Mouse (Mus musculus) testis, postnatal 14 days (tissue): ENCODE measurements around the gene Kcnq1.

ENCODE experiments used
- DNase-seq: peaks from one replicate; pipeline ENCODE4 v3.0.0; 2021; ENCODE audit warnings: low spot score

Kcnq1 gene

GRCm38 (mm10) chr7:143419585-143420160 lies 313.5 kb downstream of the Kcnq1 start:
- no peak for DNase-seq

GRCm38 (mm10) chr7:143428142-143428813 lies 322.1 kb downstream of the Kcnq1 start:
- no peak for DNase-seq

- DNase-seq = no peak
Observed at GRCm38 (mm10) chr7:143428814-143429499, 322.8 kb downstream of the Kcnq1 start.

- no peak for DNase-seq
Observed at GRCm38 (mm10) chr7:143432631-143433030, 326.5 kb downstream of the Kcnq1 start.

GRCm38 (mm10) chr7:143433331-143433730 lies 327.2 kb downstream of the Kcnq1 start:
- DNase-seq = no peak

- DNase-seq = no peak
Observed at GRCm38 (mm10) chr7:143437231-143437893, 331.2 kb downstream of the Kcnq1 start.

GRCm38 (mm10) chr7:143437894-143438581 lies 331.9 kb downstream of the Kcnq1 start:
- no peak for DNase-seq

GRCm38 (mm10) chr7:143438965-143439364 lies 332.8 kb downstream of the Kcnq1 start:
- no peak for DNase-seq

- DNase-seq = no peak
Observed at GRCm38 (mm10) chr7:143444580-143444954, 338.4 kb downstream of the Kcnq1 start.

GRCm38 (mm10) chr7:143444955-143445648 lies 338.9 kb downstream of the Kcnq1 start:
- DNase-seq = no peak

GRCm38 (mm10) chr7:143445651-143446460 lies 339.7 kb downstream of the Kcnq1 start:
- no peak for DNase-seq

GRCm38 (mm10) chr7:143447130-143447529 lies 341.0 kb downstream of the Kcnq1 start:
- no peak for DNase-seq

GRCm38 (mm10) chr7:143458963-143459331 lies 352.8 kb downstream of the Kcnq1 start:
- no peak for DNase-seq

GRCm38 (mm10) chr7:143459332-143460211 lies 353.4 kb downstream of the Kcnq1 start:
- DNase-seq = no peak

GRCm38 (mm10) chr7:143460217-143460834 lies 354.2 kb downstream of the Kcnq1 start:
- no peak for DNase-seq

GRCm38 (mm10) chr7:143460874-143461273 lies 354.7 kb downstream of the Kcnq1 start, which contains the start of gene Cdkn1c:
TSS of gene Cdkn1c (minus strand) at chr7:143461050.
- DNase-seq = peak; percentile 90

- DNase-seq = no peak
Observed at GRCm38 (mm10) chr7:143461294-143461870, 355.2 kb downstream of the Kcnq1 start.

GRCm38 (mm10) chr7:143461920-143462319 lies 355.8 kb downstream of the Kcnq1 start:
- DNase-seq = no peak

GRCm38 (mm10) chr7:143462516-143462915 lies 356.4 kb downstream of the Kcnq1 start:
- no peak for DNase-seq
